Mouse (Mus musculus): ENCODE data around the gene Plekhg5.

DNA sequence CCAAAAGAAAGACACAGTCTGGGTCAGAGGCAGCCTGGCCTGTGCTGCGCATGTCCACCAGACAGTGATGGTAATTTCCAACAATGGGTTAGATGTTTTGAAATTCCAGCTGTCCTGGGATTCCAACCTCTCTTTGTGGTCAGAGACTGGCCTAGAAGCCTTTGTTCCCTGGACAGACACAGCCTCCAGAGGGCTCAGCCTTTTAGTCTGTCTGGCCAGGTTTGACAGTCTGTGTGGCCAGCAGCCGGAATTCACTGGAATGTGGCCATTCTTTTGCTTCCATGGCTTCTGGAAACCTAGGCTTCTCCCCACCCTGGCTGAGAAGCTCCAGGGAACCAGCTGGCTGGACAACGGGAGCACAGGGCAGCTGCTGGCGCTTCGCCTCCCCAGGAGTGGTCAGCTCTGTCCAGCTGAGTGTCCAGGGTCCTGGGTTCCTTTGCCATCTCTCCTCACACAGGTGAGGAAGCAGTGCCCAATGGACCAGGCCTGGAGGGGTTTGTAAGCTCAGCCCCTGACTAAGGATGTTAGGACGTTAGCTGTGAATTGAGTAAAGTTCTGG is 4.1 kb upstream of the Plekhg5 start:
- TF ChIP-seq GATA1 (IDR thresholded peaks at IDR 0.05; ENCODE audit: borderline replicate concordance, low read length) (no peak), FLI1 (IDR thresholded peaks at IDR 0.05; ENCODE audit: low read length) (no peak)
